27 mouse cellular contexts compared by ENCODE assay signal in the genomic region with DNA sequence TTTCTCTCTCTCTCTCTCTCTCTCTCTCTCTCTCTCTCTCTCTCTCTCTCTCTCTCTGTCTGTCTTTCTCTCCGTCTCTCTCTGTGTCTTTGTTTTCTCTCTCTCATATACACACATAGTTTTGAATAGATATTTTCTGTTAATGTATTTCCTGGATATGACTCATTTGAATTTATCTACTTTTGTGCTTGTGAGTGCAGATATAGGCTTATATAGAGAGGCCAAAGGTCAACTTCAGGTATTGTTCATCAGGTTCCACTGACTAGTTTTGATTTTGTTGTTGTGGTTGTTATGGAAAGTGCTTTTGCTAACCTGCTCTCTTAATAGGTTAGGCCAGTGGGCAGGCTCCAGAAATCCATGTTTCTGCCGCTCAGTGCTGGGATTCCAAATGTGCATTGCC. TPM values are rescaled to one million over a fixed set of nuclear protein-coding genes. Genes with fewer than 3 reads are reported as not detected.
"Had no signal": no experiment of that assay in that cellular context is flagged by ENCODE, and none has a peak within 500 bp of the region (broad histone marks: within the 10 kb centered on the region; RNA-seq: fewer than 3 reads in every experiment).

No protein-coding gene starts in this region.

- H3K27me3 ChIP-seq: midbrain, embryonic 12.5 days; neural tube, embryonic 12.5 days; stomach, embryonic 15.5 days had no signal

- H3K9me3 ChIP-seq: midbrain, embryonic 10.5 days; midbrain, embryonic 12.5 days; neural tube, embryonic 12.5 days; stomach, embryonic 15.5 days had no signal

- H3K9ac ChIP-seq: liver, embryonic 14.5 days; lung, embryonic 14.5 days; midbrain, embryonic 12.5 days; neural tube, embryonic 12.5 days; stomach, embryonic 15.5 days had no signal

- H3K4me2 ChIP-seq: lung, embryonic 14.5 days; midbrain, embryonic 12.5 days; neural tube, embryonic 12.5 days; stomach, embryonic 15.5 days had no signal

- H3K4me3 ChIP-seq: midbrain, embryonic 10.5 days; midbrain, embryonic 12.5 days; neural tube, embryonic 12.5 days; stomach, embryonic 15.5 days had no signal

- DNase-seq: lung, adult 18-20 months; lung, embryonic 14.5 days; lung, postnatal 10 days; lung, postnatal 4 days; midbrain, embryonic 14.5 days; retina, postnatal 1 day; right cerebral cortex, adult 18-20 months; right cerebral cortex, postnatal 25 days; right cerebral cortex, postnatal 4 days; thymus, adult 2 months; thymus, postnatal 25 days; thymus, postnatal 4 days had no signal

- ATAC-seq: midbrain, embryonic 16.5 days had no signal

- H3K27ac ChIP-seq: liver, embryonic 14.5 days; midbrain, embryonic 10.5 days; midbrain, embryonic 12.5 days; neural tube, embryonic 12.5 days; stomach, embryonic 15.5 days had no signal

RNA-seq across cellular contexts. Expression of gene Ccnb1ip1, which starts 5.5 kb away (rescaled TPM):
- total RNA-seq: megakaryocyte, adult 5-6 weeks; megakaryocyte-erythroid progenitor cell, adult 5-6 weeks; monocyte, adult 5-6 weeks; neutrophil, adult 5-6 weeks had no signal
- polyA plus RNA-seq: liver, embryonic 14.5 days; liver, embryonic 16.5 days; lung, embryonic 14.5 days; lung, embryonic 16.5 days; midbrain, embryonic 10.5 days; midbrain, embryonic 12.5 days; midbrain, embryonic 14.5 days; midbrain, embryonic 16.5 days; neural tube, embryonic 12.5 days; neural tube, embryonic 14.5 days; spleen, adult 2 months; stomach, embryonic 15.5 days; thymus, adult 2 months; urinary bladder, adult 2 months had no signal
